Mouse (Mus musculus): ENCODE results near the gene Elavl3.

GRCm38 (mm10) chr9:22051161-22051957, 464 bp downstream of the Elavl3 start:
- no peak for TF ChIP-seq GATA1 (IDR thresholded peaks at IDR 0.05; ENCODE audit: borderline replicate concordance, low read length)
- TF ChIP-seq FLI1 (IDR thresholded peaks at IDR 0.05; ENCODE audit: low read length), result no peak
